Mouse (Mus musculus) inflammation-experienced regulatory T-cells (primary cell): ENCODE measurements around the gene Tmem215. TPM values are rescaled to one million over a fixed set of nuclear protein-coding genes. Genes with fewer than 3 reads are reported as not detected.

ENCODE experiments used
- polyA plus RNA-seq, 2 experiments: library from polyadenylated mRNA; unstranded; fragments of 100-300 nt; shearing (Covaris generic); gene quantifications; one replicate each; pipeline ENCODE4 v1.2.1; 2017

The Tmem215 gene
- polyA plus RNA-seq: under 1 TPM; 0.23 to 0.60 TPM

DNA sequence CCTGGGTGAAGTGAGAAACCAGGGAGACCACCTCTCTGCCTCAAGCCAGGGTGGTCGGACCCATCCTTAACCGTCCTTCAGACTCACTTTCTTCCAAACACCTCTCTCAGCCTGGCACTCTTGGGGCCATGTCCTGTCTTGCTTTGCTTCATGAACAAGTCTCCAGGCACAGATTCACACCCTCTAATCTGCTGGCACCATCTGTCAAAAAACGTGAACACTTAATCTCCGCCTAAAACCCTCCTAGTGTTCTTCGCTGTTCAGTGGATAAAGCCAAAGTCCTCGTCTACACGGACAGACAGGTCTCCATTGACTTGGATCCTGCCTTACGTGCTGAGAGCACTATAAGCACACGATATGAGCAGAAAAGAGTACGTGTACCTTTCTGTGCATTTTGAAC lies at the start of gene Tmem215:
Gene Tmem215, plus strand, starts transcription at position 301 of the 400 bp plus-strand sequence.

Other genes starting within 250 kb of the Tmem215 start
- gene Ddx58, start 232.4 kb upstream of the Tmem215 start, polyA plus RNA-seq: 10 to 100 TPM; 80.8 to 91.2 TPM
- 10 to 100 TPM; 54.7 to 59.3 TPM for gene Smim27, start 202.6 kb upstream of the Tmem215 start, polyA plus RNA-seq
- 10 to 100 TPM; 38.9 to 43.4 TPM for gene Topors, start 202.3 kb upstream of the Tmem215 start, polyA plus RNA-seq
- 100 to 1,000 TPM in 1 of 2 experiments, 10 to 100 TPM in 1; 87.1 to 109 TPM for gene Ndufb6, start 192.8 kb upstream of the Tmem215 start, polyA plus RNA-seq
- 10 to 100 TPM; 28.8 to 31.3 TPM for gene Aptx, start 231.0 kb downstream of the Tmem215 start, polyA plus RNA-seq
- 100 to 1,000 TPM; 302 to 520 TPM for gene Dnaja1, start 250.0 kb downstream of the Tmem215 start, polyA plus RNA-seq